Mouse (Mus musculus) liver, adult 2 months (tissue): ENCODE data around the gene Hdac4.

Source experiments
- CTCF ChIP-seq: fragments of 200-500 bp; IDR thresholded peaks from 2 replicates; pipeline ENCODE4 v1.5.1; 2011; ENCODE audit warnings: low read depth, low read length, control low read depth
- POLR2A ChIP-seq: fragments of 200-500 bp; IDR thresholded peaks from 2 replicates; pipeline ENCODE4 v1.6.1; 2011; ENCODE audit warnings: low read length, control low read depth; ENCODE audit not compliant: insufficient read depth; ENCODE audit errors: extremely low read depth

DNA sequence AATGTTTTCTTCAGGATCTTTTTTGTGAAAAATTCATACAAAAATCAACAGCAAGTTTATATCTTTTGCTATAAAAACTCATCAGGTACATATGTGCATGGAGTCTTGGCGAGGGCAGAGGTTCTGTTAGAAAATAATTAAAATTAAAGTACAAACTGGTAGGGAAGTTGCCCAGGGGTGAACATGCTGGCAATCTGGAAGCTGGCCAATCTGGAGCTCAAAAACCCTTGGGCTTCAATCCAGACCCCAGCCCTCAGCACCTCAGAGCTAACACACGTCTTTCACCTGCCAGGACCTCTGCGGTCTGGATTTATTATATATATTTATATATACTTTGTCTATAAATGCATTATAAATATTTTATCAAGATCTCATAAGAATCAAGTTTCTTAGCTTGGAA lies 263.7 kb downstream of the Hdac4 start:
- TF ChIP-seq CTCF (no peak), POLR2A (no peak)
